Mouse (Mus musculus): ENCODE measurements at regions not wholly inside any gene's neighbourhood (a gene's known extent, or its start where the extent isn't known, plus 50 kb on each side); places are given as distances from the start of the nearest gene placed in this dataset.

DNA sequence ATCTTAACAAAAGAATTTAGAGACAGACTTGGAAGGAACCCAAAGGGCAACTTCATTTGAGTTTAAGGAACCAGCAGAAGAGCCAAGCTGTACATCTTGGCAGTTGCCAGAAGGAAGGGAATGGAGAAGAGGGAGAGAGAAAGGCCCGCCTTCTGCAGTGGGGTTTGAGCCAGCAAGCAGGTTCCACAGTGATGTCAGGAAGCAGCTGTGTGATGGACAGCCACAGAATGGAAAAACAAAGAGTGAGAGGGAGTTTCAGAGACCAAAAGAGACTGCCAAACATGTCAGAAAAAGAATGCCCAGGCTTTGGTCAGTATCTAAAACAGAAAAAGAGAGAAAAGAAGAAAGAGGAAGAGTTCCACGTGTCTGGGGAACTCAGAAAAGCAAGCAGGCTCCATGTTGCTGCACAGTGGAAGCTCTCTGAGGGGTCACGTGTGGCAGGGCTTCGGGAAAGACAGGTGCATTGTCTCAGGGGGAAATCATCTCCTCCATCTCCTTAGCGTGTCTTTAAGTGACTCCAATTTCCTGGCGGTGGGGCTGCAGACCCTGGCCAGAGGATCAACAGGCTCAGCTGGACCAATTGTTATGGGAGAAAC, 203.7 kb upstream of the Egln3 start:
- ATAC-seq (ENCODE audit: insufficient read depth, low FRiP score, low read depth) = no peak
- H3K9ac ChIP-seq = no peak overlapping the region
- H3K9me3 ChIP-seq = no peaks in the 10 kb centered on the region
- no peaks in the 10 kb centered on the region for H3K36me3 ChIP-seq
- H3K4me1 ChIP-seq = no peaks in the 10 kb centered on the region
- H3K4me2 ChIP-seq = no peak overlapping the region
- WGBS = 46% methylated on average over 6 of the region's 6 CpGs
- H3K4me3 ChIP-seq (replicated peaks) = no peak overlapping the region
- no peaks in the 10 kb centered on the region for H3K27me3 ChIP-seq (replicated peaks)
- no peak overlapping the region for H3K27ac ChIP-seq

DNA sequence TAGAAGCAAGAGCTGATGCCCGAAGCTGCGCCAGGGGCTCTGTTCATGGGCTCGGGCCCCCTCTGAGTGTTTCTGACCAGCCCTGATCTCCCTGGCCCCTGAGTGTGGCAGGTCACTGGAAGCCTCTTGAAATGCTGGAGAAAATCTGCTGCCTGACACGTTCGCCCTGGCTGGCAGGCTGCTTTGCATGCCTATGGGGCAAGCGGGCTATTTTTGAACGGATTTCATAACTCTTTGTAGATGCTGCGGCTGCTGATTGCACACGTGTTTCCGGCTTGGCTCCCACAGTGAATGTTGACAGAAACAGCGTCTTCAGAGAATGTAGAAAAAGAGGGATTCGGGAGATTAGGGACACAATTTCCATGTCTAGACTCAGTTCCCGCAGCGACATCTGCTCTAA, 201.4 kb upstream of the Egln3 start:
- ATAC-seq (ENCODE audit: insufficient read depth, low FRiP score, low read depth) = no peak
- Histone ChIP-seq H3K9ac (no peak overlapping the region), H3K36me3 (no peaks in the 10 kb centered on the region), H3K4me2 (0 out of 2 replicates have a peak overlapping the region, but pooled peaks have one; percentile 19), H3K9me3 (no peaks in the 10 kb centered on the region), H3K27ac (no peak overlapping the region), H3K27me3 (replicated peaks) (no peaks in the 10 kb centered on the region), H3K4me1 (no peaks in the 10 kb centered on the region), H3K4me3 (replicated peaks) (no peak overlapping the region)
- 57% methylated on average over 14 of the region's 14 CpGs for WGBS

DNA sequence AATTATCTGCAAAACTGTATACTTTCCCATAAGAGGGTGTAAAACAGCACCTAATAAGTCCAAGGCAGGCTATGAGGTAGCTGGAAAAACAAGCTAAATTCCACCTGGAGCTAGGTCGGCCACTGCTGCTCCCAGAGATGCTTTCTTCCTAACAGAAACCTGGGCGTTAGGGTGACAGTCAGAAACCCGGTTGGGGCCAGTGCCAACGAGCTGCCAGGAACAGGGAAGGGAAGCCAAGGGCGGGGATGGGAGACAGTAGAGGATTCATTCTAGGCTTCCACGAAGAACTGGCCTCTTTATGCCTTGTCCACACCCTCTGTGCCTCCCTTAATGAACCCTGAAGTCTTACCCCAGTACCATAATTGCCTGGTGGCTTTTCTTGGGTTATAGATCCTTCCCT, 198.9 kb upstream of the Egln3 start:
- no peaks in the 10 kb centered on the region for H3K36me3 ChIP-seq
- no peak overlapping the region for H3K9ac ChIP-seq
- no peaks in the 10 kb centered on the region for H3K27me3 ChIP-seq (replicated peaks)
- no peak overlapping the region for H3K4me2 ChIP-seq
- H3K4me3 ChIP-seq (replicated peaks) = no peak overlapping the region
- H3K4me1 ChIP-seq = no peaks in the 10 kb centered on the region
- 83% methylated on average over 6 of the region's 6 CpGs for WGBS
- no peak for ATAC-seq (ENCODE audit: insufficient read depth, low FRiP score, low read depth)
- H3K27ac ChIP-seq = no peak overlapping the region
- no peaks in the 10 kb centered on the region for H3K9me3 ChIP-seq

DNA sequence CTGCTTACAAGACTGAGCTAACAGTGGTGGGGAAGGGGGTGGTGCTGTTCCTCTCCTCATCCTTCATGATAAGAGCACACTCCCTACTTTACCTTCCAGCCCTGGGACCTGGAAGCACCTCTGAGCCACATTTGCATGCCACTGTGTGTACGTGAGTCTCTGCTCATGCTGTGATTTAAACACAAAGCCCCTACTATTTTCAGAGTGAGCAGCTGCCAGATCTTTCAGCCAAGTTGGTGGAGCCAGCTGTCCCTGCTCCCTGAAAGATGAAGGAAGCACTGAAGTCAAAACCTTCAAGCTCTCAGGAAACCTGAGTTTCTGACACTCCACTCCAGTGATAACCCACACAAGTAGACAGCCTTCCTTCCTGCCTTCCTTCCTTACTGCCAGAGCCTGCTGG, 198.0 kb upstream of the Egln3 start:
- WGBS = 52% methylated on average over 1 of the region's 1 CpGs

GRCm38 (mm10) chr12:54400084-54400483, 196.4 kb upstream of the Egln3 start:
- no peaks in the 10 kb centered on the region for H3K36me3 ChIP-seq
- H3K4me2 ChIP-seq = no peak overlapping the region
- H3K9me3 ChIP-seq = no peaks in the 10 kb centered on the region
- no peak overlapping the region for H3K4me3 ChIP-seq (replicated peaks)
- 74% methylated on average over 5 of the region's 5 CpGs for WGBS
- no peak for ATAC-seq (ENCODE audit: insufficient read depth, low FRiP score, low read depth)
- H3K27ac ChIP-seq = no peak overlapping the region
- H3K4me1 ChIP-seq = peaks cover 4% of the 10 kb centered on the region; the same call in 1 of the 2 replicates
- no peaks in the 10 kb centered on the region for H3K27me3 ChIP-seq (replicated peaks)
- no peak overlapping the region for H3K9ac ChIP-seq

More for the DNA sequence above, 198.0 kb upstream of the Egln3 start:
- Histone ChIP-seq H3K36me3 (no peaks in the 10 kb centered on the region), H3K9ac (no peak overlapping the region), H3K27ac (no peak overlapping the region), H3K9me3 (no peaks in the 10 kb centered on the region), H3K4me1 (peaks cover 4% of the 10 kb centered on the region; the same call in 1 of the 2 replicates), H3K4me2 (no peak overlapping the region), H3K4me3 (replicated peaks) (no peak overlapping the region), H3K27me3 (replicated peaks) (no peaks in the 10 kb centered on the region)
- no peak for ATAC-seq (ENCODE audit: insufficient read depth, low FRiP score, low read depth)

- no peak overlapping the region for H3K4me2 ChIP-seq
Observed at GRCm38 (mm10) chr12:54398080-54398479, 194.4 kb upstream of the Egln3 start.

GRCm38 (mm10) chr12:54396952-54397351, 193.3 kb upstream of the Egln3 start:
- ATAC-seq (ENCODE audit: insufficient read depth, low FRiP score, low read depth) = no peak

More at GRCm38 (mm10) chr12:54398080-54398479, 194.4 kb upstream of the Egln3 start:
- no peak overlapping the region for H3K27ac ChIP-seq
- WGBS = 51% methylated on average over 6 of the region's 6 CpGs
- H3K9me3 ChIP-seq = no peaks in the 10 kb centered on the region
- no peak for ATAC-seq (ENCODE audit: insufficient read depth, low FRiP score, low read depth)
- no peak overlapping the region for H3K4me3 ChIP-seq (replicated peaks)
- H3K27me3 ChIP-seq (replicated peaks) = no peaks in the 10 kb centered on the region
- H3K4me1 ChIP-seq = peaks cover 4% of the 10 kb centered on the region; the same call in 1 of the 2 replicates
- no peak overlapping the region for H3K9ac ChIP-seq
- H3K36me3 ChIP-seq = no peaks in the 10 kb centered on the region

GRCm38 (mm10) chr12:54396341-54396740, 192.7 kb upstream of the Egln3 start:
- no peak overlapping the region for H3K27ac ChIP-seq

More at GRCm38 (mm10) chr12:54396952-54397351, 193.3 kb upstream of the Egln3 start:
- Histone ChIP-seq H3K9ac (no peak overlapping the region), H3K27me3 (replicated peaks) (no peaks in the 10 kb centered on the region), H3K27ac (no peak overlapping the region), H3K4me2 (no peak overlapping the region), H3K9me3 (no peaks in the 10 kb centered on the region), H3K36me3 (no peaks in the 10 kb centered on the region), H3K4me1 (peaks cover 4% of the 10 kb centered on the region; the same call in 1 of the 2 replicates), H3K4me3 (replicated peaks) (no peak overlapping the region)

DNA sequence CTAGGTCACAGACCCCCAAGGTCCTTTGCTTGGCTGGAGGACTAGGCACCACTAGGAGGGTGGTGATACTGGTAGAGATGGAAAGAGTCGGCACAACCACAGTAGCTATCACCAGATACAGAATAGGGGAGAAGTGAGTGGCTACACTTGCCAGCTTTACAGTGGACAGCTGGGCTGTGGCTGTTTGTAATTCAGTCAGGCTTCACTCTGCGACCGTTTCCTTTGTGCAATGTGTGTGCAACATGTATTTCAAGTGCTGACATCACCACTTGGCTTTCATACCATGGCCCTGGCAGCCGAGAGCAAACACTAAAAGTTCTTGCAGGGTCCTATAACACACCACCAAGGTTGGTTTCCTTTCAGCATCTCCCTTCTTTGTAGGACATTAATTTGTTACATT, 181.7 kb upstream of the Egln3 start:
- Histone ChIP-seq H3K9ac (no peak overlapping the region), H3K27ac (no peak overlapping the region), H3K4me3 (replicated peaks) (no peak overlapping the region), H3K9me3 (no peaks in the 10 kb centered on the region), H3K36me3 (no peaks in the 10 kb centered on the region), H3K4me2 (no peak overlapping the region), H3K4me1 (no peaks in the 10 kb centered on the region), H3K27me3 (replicated peaks) (no peaks in the 10 kb centered on the region)
- WGBS = 31% methylated on average over 4 of the region's 4 CpGs
- ATAC-seq (ENCODE audit: insufficient read depth, low FRiP score, low read depth) = no peak

More at GRCm38 (mm10) chr12:54396341-54396740, 192.7 kb upstream of the Egln3 start:
- ATAC-seq (ENCODE audit: insufficient read depth, low FRiP score, low read depth) = no peak
- Histone ChIP-seq H3K9me3 (no peaks in the 10 kb centered on the region), H3K9ac (no peak overlapping the region), H3K4me3 (replicated peaks) (no peak overlapping the region), H3K27me3 (replicated peaks) (no peaks in the 10 kb centered on the region), H3K4me1 (peaks cover 4% of the 10 kb centered on the region; the same call in 1 of the 2 replicates), H3K36me3 (no peaks in the 10 kb centered on the region), H3K4me2 (no peak overlapping the region)
- WGBS = 62% methylated on average over 5 of the region's 5 CpGs

GRCm38 (mm10) chr12:54384116-54384515, 180.5 kb upstream of the Egln3 start:
- ATAC-seq (ENCODE audit: insufficient read depth, low FRiP score, low read depth) = no peak
- Histone ChIP-seq H3K27me3 (replicated peaks) (no peaks in the 10 kb centered on the region), H3K4me2 (no peak overlapping the region), H3K4me3 (replicated peaks) (no peak overlapping the region), H3K9me3 (no peaks in the 10 kb centered on the region), H3K9ac (no peak overlapping the region), H3K27ac (no peak overlapping the region), H3K36me3 (no peaks in the 10 kb centered on the region), H3K4me1 (no peaks in the 10 kb centered on the region)
- 35% methylated on average over 3 of the region's 3 CpGs for WGBS

DNA sequence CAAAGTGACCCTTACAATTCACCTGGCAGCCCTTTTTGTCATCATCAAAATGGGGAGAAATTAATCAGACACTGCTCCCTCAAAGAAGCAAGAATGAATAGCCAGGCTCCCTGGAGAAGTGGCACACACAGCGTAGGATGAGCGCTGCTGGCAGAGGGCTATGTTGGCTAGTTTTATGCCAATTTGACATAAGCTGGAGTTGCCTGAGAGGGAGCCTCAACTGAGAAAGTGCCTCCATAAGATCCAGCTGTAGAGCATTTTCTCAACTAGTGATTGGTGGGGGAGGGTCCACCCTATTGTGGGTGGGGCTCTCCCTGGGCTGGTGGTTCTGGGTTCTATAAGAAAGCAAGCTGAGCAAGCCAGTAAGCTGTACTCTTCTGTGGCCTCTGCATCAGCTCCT, 179.3 kb upstream of the Egln3 start:
- ATAC-seq (ENCODE audit: insufficient read depth, low FRiP score, low read depth) = no peak
- Histone ChIP-seq H3K27ac (no peak overlapping the region), H3K4me1 (no peaks in the 10 kb centered on the region), H3K27me3 (replicated peaks) (no peaks in the 10 kb centered on the region), H3K9ac (no peak overlapping the region), H3K4me3 (replicated peaks) (no peak overlapping the region), H3K9me3 (no peaks in the 10 kb centered on the region), H3K4me2 (no peak overlapping the region), H3K36me3 (no peaks in the 10 kb centered on the region)
- WGBS = 98% methylated on average over 2 of the region's 2 CpGs

DNA sequence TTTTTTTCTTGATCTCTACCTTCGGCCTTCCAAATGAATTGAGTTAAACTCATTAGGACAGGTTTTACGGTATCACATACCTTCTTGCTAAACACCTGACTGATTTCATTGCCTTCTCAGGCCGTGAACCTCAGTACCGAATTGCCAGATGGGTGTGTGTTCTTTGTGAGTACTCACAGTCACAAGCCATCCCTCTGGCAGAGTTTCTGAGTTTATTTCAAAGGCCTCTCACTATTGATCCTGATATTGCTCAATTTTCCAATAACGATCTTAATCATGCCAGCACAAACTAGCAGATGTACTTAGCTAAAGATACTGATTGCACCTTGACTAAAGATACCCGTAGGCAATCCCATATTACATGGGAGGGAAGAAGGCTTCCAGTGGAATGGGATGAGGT, 178.4 kb upstream of the Egln3 start:
- Histone ChIP-seq H3K9ac (no peak overlapping the region), H3K27me3 (replicated peaks) (no peaks in the 10 kb centered on the region), H3K36me3 (no peaks in the 10 kb centered on the region), H3K27ac (no peak overlapping the region), H3K9me3 (no peaks in the 10 kb centered on the region), H3K4me3 (replicated peaks) (no peak overlapping the region), H3K4me1 (no peaks in the 10 kb centered on the region), H3K4me2 (no peak overlapping the region)
- ATAC-seq (ENCODE audit: insufficient read depth, low FRiP score, low read depth) = no peak
- 89% methylated on average over 6 of the region's 6 CpGs for whole genome bisulfite sequencing

- no peak for ATAC-seq (ENCODE audit: insufficient read depth, low FRiP score, low read depth)
- no peak overlapping the region for H3K27ac ChIP-seq
Observed at GRCm38 (mm10) chr12:54380322-54380721, 176.7 kb upstream of the Egln3 start.

More at GRCm38 (mm10) chr12:54380322-54380721, 176.7 kb upstream of the Egln3 start:
- 91% methylated on average over 5 of the region's 5 CpGs for WGBS
- H3K9ac ChIP-seq = no peak overlapping the region
- no peaks in the 10 kb centered on the region for H3K9me3 ChIP-seq
- no peaks in the 10 kb centered on the region for H3K4me1 ChIP-seq
- H3K4me3 ChIP-seq (replicated peaks) = no peak overlapping the region
- H3K4me2 ChIP-seq = no peak overlapping the region
- no peaks in the 10 kb centered on the region for H3K36me3 ChIP-seq
- H3K27me3 ChIP-seq (replicated peaks) = no peaks in the 10 kb centered on the region

Measured in stomach, embryonic 15.5 days (tissue).